Mouse (Mus musculus) kidney, postnatal 10 days (tissue): ENCODE measurements around the gene Pilrb1.

Experiments
- DNase-seq: peaks from one replicate; pipeline ENCODE4 v3.0.0; 2021; ENCODE audit warnings: mixed read lengths

Gene Pilrb1

DNA sequence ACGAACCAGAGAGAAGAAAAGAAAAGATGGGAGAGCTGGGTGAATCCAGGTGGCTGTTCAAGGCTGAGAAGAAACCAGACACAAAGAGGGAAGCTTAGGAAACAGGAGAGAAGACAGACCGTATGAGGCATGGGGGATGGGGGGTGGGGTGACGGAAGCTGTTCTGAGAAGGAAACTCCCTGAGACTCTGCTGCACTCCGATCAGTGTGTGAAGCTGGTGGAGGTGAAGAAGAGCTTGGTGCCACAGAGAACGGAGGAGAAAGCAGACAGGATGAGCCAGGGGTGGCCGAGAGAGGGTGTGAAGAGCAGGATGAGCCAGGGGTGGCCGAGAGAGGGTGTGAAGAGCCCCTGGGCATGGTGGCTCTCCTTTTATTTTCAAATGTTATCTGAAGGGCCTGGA, 31.5 kb downstream of the Pilrb1 start:
- no peak for DNase-seq

DNA sequence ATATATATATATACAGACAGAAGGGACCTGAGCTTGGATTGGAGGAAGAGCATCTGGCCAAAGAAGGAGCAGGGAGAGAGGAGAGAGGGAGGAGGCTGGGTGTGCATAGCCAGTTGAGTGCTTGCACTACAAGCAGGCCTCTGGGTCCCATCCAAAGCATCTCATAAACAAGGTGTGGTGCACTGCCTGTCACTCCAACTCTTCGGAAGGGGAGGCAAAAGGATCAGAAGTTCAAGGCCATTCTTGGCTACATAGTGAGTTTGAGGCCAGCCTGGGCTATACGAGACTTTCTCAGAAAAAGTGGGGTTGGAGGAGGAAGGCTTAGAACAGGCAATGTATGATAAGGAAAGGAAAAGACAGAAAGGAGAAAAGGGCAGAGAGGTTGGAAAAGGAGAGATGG, 31.9 kb downstream of the Pilrb1 start:
- no peak for DNase-seq

DNA sequence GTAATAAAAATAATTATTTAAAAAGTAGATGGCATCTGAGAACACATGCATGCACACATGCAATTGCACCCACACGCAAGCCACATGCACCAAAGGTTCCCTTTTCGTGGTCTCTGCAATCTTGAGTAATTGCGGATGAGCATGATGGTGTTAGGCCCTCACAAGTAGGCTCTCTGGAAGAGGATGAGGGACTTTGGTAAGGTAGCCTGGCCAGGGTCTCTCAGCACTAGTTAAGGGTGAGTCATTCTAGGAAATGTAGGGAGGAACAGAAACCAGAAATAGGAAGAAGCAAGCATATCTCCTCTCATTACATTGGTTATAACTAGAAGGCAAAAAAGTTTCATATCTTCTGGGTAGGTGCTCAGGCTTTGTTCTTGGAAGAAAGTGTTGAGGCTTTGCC, 32.9 kb downstream of the Pilrb1 start:
- DNase-seq: no peak

DNA sequence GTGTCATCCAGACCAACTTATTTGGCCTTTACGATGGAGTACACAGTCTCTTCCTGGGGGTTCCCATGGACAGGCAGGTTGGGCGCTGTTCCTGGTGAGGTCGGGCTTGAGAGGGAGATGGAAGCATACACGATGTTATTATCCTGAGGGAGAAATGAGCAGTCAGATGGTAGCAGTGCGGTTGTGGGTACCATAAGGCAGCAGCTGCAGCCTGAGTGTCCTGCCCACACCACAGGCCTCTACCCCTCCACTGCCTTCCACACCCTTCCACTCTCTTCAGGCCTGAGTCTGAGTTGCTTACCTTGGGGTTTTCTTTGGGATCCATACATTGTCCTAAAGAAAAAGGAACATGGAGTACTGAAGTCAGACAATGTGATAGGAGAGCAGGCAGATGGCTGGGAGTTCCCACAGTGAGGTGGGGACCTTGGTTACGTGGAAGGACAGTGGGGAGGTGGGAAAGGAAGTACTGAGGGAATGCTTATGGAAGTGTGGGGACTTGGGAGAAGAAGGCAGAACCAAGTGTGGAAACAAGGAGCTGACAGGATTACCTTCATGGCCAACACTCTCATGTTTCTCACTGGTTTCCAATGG, 34.4 kb downstream of the Pilrb1 start:
- DNase-seq: no peak

DNA sequence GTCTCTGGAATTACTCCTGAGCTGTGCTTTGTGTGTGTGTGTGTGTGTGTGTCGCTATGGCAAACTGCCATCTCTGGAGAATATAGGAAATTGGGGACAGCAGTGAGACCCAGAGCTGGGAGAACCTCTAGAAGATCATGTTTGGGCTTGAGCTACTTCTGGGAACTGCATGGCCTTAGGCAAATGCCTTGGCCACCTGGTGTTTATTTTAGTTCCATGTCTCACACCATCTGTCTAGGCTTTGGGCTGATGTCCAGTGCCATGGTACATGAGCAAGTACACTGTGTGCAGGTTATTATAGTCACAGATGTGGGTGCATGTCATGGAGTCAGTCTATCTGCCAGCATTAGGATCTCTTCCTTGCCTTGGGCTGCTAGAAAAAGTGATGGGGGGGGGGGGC, 35.3 kb downstream of the Pilrb1 start:
- no peak for DNase-seq

DNA sequence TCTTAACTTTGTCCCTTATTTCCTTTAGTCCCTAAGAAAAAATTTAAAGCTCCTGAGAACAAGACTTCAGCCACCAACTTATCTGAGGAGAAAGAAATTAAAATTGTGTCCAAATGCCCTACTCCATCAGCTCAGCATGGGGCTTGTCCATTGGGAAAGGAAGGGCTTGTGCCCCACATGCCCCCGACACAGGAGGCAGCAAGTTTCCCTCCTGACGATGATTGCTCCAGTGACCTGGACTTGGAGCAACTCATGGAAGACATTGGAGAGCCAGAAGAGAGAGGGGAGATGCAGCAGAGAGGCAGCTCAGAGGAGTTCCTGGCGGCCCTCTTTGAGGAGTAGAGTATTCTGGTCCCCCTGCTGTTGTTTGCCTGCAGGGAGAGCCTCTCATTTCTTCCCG, 35.8 kb downstream of the Pilrb1 start:
- DNase-seq: no peak

DNA sequence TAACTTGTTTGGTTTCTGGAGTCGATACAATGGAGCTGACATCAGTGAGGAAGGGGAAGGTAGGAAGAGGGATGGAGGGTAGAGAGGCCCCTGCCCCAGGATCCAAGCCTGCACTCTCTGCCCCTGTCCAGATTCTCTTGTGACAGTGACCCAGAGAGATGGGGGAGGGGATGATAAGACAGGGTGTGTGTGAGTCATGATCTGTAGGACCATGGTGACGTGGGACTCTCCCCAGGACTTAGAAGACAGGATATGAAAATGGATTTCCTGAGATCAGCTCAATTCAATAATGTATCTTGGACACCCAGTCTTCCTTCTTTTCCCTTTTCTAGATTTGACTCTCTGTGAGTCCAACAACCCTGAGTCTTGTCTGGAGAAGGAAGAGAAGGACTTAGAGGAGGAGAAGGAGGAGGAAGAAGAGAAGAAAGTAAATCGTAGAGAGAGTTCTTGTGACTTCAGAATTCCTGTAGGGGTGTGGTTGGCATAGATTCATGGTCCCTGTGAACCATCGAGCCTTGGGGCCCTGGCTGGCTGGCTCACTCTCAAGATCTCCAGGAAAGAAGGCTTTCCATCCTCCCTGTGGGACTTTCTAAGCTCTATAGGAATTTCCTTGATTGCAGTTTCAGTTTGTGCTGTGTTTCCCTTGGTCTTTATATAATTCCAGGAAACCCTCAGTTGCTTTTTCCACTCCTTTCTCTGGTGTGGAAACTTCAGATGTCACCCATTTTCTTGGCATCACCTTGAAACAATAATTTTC, 40.3 kb downstream of the Pilrb1 start:
- DNase-seq: no peak

DNA sequence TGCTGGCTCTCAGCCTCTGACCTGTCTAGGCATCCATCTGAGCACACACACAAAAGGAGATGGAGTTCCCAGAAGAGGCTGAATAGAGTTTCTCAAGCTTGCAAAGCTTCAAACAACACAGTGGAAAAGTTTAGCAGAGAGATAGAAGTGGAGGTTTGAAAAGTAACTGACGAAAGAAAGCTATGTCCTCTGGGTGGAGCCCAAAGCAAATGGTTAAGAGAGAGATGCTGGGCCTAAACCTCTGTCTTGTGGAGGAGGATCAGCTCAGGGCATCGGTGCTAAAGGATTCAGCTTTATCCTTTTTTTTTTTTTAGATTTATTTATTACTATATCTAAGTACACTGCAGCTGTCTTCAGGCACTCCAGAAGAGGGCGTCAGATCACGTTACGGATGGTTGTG, 49.6 kb downstream of the Pilrb1 start:
- no peak for DNase-seq

DNA sequence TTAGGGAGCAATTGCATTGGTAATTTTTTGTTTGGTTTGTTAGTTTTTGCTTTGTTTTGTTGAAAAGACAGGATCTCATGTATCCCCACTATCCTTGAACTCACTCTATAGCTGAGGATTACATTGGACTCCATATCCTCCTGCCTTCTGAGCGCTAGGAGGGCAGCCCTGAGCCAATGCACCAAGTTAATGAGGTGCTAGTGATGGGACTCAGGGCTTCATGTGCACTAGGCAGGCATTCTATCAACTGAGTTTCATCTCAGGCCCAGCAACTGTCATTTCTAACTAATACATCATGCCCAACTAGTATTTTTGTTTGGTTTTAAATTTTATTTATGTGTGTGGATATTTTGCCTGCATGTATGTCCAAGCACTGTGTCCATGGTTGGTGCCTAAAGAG, 51.7 kb downstream of the Pilrb1 start:
- DNase-seq: no peak
